Comparison of ENCODE assay signal across 8 mouse cellular contexts in the genomic region with DNA sequence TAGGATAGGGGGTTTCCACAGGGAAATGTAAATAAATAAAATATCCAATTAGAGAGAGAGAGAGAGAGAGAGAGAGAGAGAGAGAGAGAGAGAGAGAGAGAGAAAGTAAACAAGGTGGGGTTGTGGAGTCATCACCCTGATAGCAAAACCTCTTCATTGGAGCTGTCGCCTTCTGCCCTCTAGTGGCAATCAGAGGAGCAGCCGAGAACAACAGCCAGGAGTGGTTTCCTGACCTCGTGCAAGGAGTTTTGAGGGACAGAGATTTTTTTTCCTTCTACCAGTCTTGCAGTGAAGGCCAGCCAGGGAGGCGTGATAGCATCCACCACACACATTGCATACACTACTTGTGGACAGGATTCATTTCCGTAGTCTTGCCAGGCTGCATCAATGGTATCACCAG. TPM values are rescaled to one million over a fixed set of nuclear protein-coding genes. Genes with fewer than 3 reads are reported as not detected.
DNase-seq lines count a peak whose midpoint lies in the region; ATAC-seq lines count a peak whose summit lies in the region.

No protein-coding gene starts in this region.

- H3K36me3 ChIP-seq in heart, embryonic 12.5 days = no peaks in the 10 kb centered on the region

- 6% methylated on average over 5 of the region's 5 CpGs for WGBS in heart, embryonic 12.5 days

- H3K4me3 ChIP-seq in heart, embryonic 12.5 days = no peak overlapping the region

- no peak overlapping the region for H3K27ac ChIP-seq in heart, embryonic 12.5 days (ENCODE audit: poor library complexity, severe bottlenecking)

- no peak overlapping the region for H3K4me2 ChIP-seq in heart, embryonic 12.5 days

- H3K9ac ChIP-seq in heart, embryonic 12.5 days = no peak overlapping the region

- no peaks in the 10 kb centered on the region for H3K9me3 ChIP-seq in heart, embryonic 12.5 days (replicated peaks)

- H3K27me3 ChIP-seq in heart, embryonic 12.5 days (replicated peaks) = no peaks in the 10 kb centered on the region

- peaks cover 15% of the 10 kb centered on the region for H3K4me1 ChIP-seq in heart, embryonic 12.5 days (replicated peaks)

- peak; percentile 63 to 73 for DNase-seq in heart, adult 18-20 months
- DNase-seq in urinary bladder, postnatal 25 days (ENCODE audit: low spot score) = peak; percentile 34
- no peak for DNase-seq in urinary bladder, postnatal 4 days (ENCODE audit: low spot score in 2 of 2)
- DNase-seq in cerebellum, adult 9-10 months = peak; percentile 53
- DNase-seq in heart, postnatal 4 days = peak; percentile 69
- peak; percentile 80 for DNase-seq in lung, postnatal 36 days
- DNase-seq in thymus, postnatal 14 days = peak; percentile 68

- ATAC-seq in heart, embryonic 12.5 days (ENCODE audit: insufficient number of reproducible peaks, low FRiP score) = no peak

RNA-seq across cellular contexts. Expression of a gene that starts 3.4 kb away (rescaled TPM):
- 100 to 1,000 TPM in 1 of 2 experiments, 10 to 100 TPM in 1; 82.1 to 106 TPM for total RNA-seq in heart, adult 18-20 months (2021)
- polyA plus RNA-seq in heart, embryonic 12.5 days (2016; fragmentation: Nextera tagmentation; extraction: Ambion mirVana) = 67.7 and 76.3 TPM in 2 replicates
- total RNA-seq in heart, postnatal 4 days (2021) = 10 to 100 TPM; 85.2 to 85.8 TPM

RNA-seq across cellular contexts. Expression of a gene that starts 15.8 kb away (rescaled TPM):
- 10 to 100 TPM; 21.4 to 22.7 TPM for total RNA-seq in heart, adult 18-20 months (2021)
- 51.6 and 54.1 TPM in 2 replicates for polyA plus RNA-seq in heart, embryonic 12.5 days (2016; fragmentation: Nextera tagmentation; extraction: Ambion mirVana)
- 10 to 100 TPM; 40.2 to 40.6 TPM for total RNA-seq in heart, postnatal 4 days (2021)

RNA-seq across cellular contexts. Expression of a gene that starts 16.6 kb away (rescaled TPM):
- total RNA-seq in heart, adult 18-20 months (2021) = not detected
- not detected in 2 replicates for polyA plus RNA-seq in heart, embryonic 12.5 days (2016; fragmentation: Nextera tagmentation; extraction: Ambion mirVana)
- not detected for total RNA-seq in heart, postnatal 4 days (2021)

RNA-seq across cellular contexts. Expression of a gene that starts 36.2 kb away (rescaled TPM):
- under 1 TPM in 1 of 2 experiments, not detected in 1; 0.77 TPM for total RNA-seq in heart, adult 18-20 months (2021)
- polyA plus RNA-seq in heart, embryonic 12.5 days (2016; fragmentation: Nextera tagmentation; extraction: Ambion mirVana) = not detected in 2 replicates
- total RNA-seq in heart, postnatal 4 days (2021) = not detected

RNA-seq across cellular contexts. Expression of a gene that starts 52.5 kb away (rescaled TPM):
- total RNA-seq in heart, adult 18-20 months (2021) = 10 to 100 TPM; 46.4 to 48.3 TPM
- polyA plus RNA-seq in heart, embryonic 12.5 days (2016; fragmentation: Nextera tagmentation; extraction: Ambion mirVana) = 12.2 and 13.6 TPM in 2 replicates
- total RNA-seq in heart, postnatal 4 days (2021) = 10 to 100 TPM; 22.5 to 22.6 TPM

Comparison
In these comparisons a context has a peak if more than half of its experiments do, and no peak if none do; other contexts are left out.
1. DNase-seq: peak in heart, adult 18-20 months (2 of 2), urinary bladder, postnatal 25 days (single experiment), cerebellum, adult 9-10 months (single experiment), heart, postnatal 4 days (single experiment), lung, postnatal 36 days (single experiment) and thymus, postnatal 14 days (single experiment); none in urinary bladder, postnatal 4 days (0 of 2).